Comparison of ENCODE assay signal across 8 mouse cellular contexts in genomic region chr2:31572915-31573635, GRCm38 (mm10). TPM values are rescaled to one million over a fixed set of nuclear protein-coding genes. Genes with fewer than 3 reads are reported as not detected.
DNase-seq lines count a peak whose midpoint lies in the region; ATAC-seq and TF ChIP-seq lines count a peak whose summit lies in the region.

No protein-coding gene starts in this region.

- TF ChIP-seq EP300 in ES-Bruce4 (IDR thresholded peaks at IDR 0.05; ENCODE audit: insufficient read depth, low read depth, low read length): no peak
- no peak for TF ChIP-seq EP300 in liver, postnatal 0 days (IDR thresholded peaks at IDR 0.05; ENCODE audit: low read depth)

- H3K4me1 ChIP-seq in heart, embryonic 15.5 days (replicated peaks): peaks cover 16% of the 10 kb centered on the region
- peaks cover 1% of the 10 kb centered on the region for H3K4me1 ChIP-seq in ES-Bruce4 (ENCODE audit: control insufficient read depth, insufficient read depth, low read length)
- peaks cover 24% of the 10 kb centered on the region for H3K4me1 ChIP-seq in hindbrain, embryonic 13.5 days (replicated peaks)
- peaks cover 5% of the 10 kb centered on the region for H3K4me1 ChIP-seq in liver, postnatal 0 days (ENCODE audit: insufficient read depth)

- H3K27ac ChIP-seq in heart, embryonic 15.5 days: peak overlapping the region; percentile 85
- H3K27ac ChIP-seq in ES-Bruce4 (ENCODE audit: insufficient read depth, low read length): peak overlapping the region; percentile 65
- H3K27ac ChIP-seq in hindbrain, embryonic 13.5 days: peak overlapping the region; percentile 93
- peak overlapping the region; percentile 87 for H3K27ac ChIP-seq in liver, postnatal 0 days (ENCODE audit: low read depth)

- ATAC-seq in heart, embryonic 15.5 days (replicated peaks; ENCODE audit: insufficient number of reproducible peaks, insufficient read depth, low FRiP score, low read depth): no peak
- peak; percentile 65 for ATAC-seq in hindbrain, embryonic 13.5 days (ENCODE audit: low FRiP score)
- ATAC-seq in liver, postnatal 0 days: peak; percentile 58

- DNase-seq in heart, adult 9 months (ENCODE audit: low spot score in 2 of 2): no peak
- peak; percentile 11 for DNase-seq in cerebellum, adult 9-11 months
- no peak for DNase-seq in liver, postnatal 0 days
- DNase-seq in B cell, adult 2 months: no peak
- no peak for DNase-seq in embryo, embryonic 10.5 days (ENCODE audit: low spot score)

- no peaks in the 10 kb centered on the region for H3K9me3 ChIP-seq in heart, embryonic 15.5 days (replicated peaks)
- peaks cover 4% of the 10 kb centered on the region; the same call in 1 of the 2 replicates for H3K9me3 ChIP-seq in ES-Bruce4 (replicated peaks; ENCODE audit: control insufficient read depth, insufficient read depth, low read length, poor library complexity, severe bottlenecking)
- H3K9me3 ChIP-seq in hindbrain, embryonic 13.5 days: peaks cover 5% of the 10 kb centered on the region; the same call in 1 of the 2 replicates
- no peaks in the 10 kb centered on the region for H3K9me3 ChIP-seq in liver, postnatal 0 days (ENCODE audit: low read length)

- H3K36me3 ChIP-seq in heart, embryonic 15.5 days: peaks cover 4% of the 10 kb centered on the region; the same call in 1 of the 2 replicates
- H3K36me3 ChIP-seq in ES-Bruce4 (ENCODE audit: control insufficient read depth, insufficient read depth, low read length, poor library complexity, severe bottlenecking): peaks cover 12% of the 10 kb centered on the region
- peaks cover 3% of the 10 kb centered on the region; the same call in 1 of the 2 replicates for H3K36me3 ChIP-seq in hindbrain, embryonic 13.5 days
- no peaks in the 10 kb centered on the region for H3K36me3 ChIP-seq in liver, postnatal 0 days (replicated peaks; ENCODE audit: insufficient read depth, low read length)

- TF ChIP-seq CTCF in ES-Bruce4 (IDR thresholded peaks at IDR 0.05; ENCODE audit: low read depth, low read length): no peak
- TF ChIP-seq CTCF in liver, postnatal 0 days (IDR thresholded peaks at IDR 0.05; ENCODE audit: low read depth): no peak

- no peaks in the 10 kb centered on the region for H3K27me3 ChIP-seq in heart, embryonic 15.5 days
- no peaks in the 10 kb centered on the region for H3K27me3 ChIP-seq in ES-Bruce4 (ENCODE audit: control insufficient read depth, insufficient read depth, low read length, poor library complexity, severe bottlenecking)
- peaks cover 24% of the 10 kb centered on the region for H3K27me3 ChIP-seq in hindbrain, embryonic 13.5 days
- H3K27me3 ChIP-seq in liver, postnatal 0 days (ENCODE audit: insufficient read depth, low read length): no peaks in the 10 kb centered on the region

- peak overlapping the region; percentile 78 for H3K4me3 ChIP-seq in heart, embryonic 15.5 days
- peak overlapping the region; percentile 89 for H3K4me3 ChIP-seq in ES-Bruce4 (ENCODE audit: low read depth, low read length)
- H3K4me3 ChIP-seq in hindbrain, embryonic 13.5 days: peak overlapping the region; percentile 80
- peak overlapping the region; percentile 91 for H3K4me3 ChIP-seq in liver, postnatal 0 days (ENCODE audit: low read depth, low read length)

- peak overlapping the region; percentile 74 for H3K4me2 ChIP-seq in heart, embryonic 15.5 days
- H3K4me2 ChIP-seq in hindbrain, embryonic 13.5 days: peak overlapping the region; percentile 90
- peak overlapping the region; percentile 87 for H3K4me2 ChIP-seq in liver, postnatal 0 days (ENCODE audit: low read depth, low read length)

- no peak for TF ChIP-seq POLR2A in ES-Bruce4 (IDR thresholded peaks at IDR 0.05; ENCODE audit: insufficient read depth, low read length)

- H3K9ac ChIP-seq in heart, embryonic 15.5 days: peak overlapping the region; percentile 90
- H3K9ac ChIP-seq in ES-Bruce4 (ENCODE audit: low read depth, poor library complexity, severe bottlenecking): peak overlapping the region; percentile 94
- peak overlapping the region; percentile 98 for H3K9ac ChIP-seq in hindbrain, embryonic 13.5 days
- H3K9ac ChIP-seq in liver, postnatal 0 days (replicated peaks): peak overlapping the region; percentile 94

- 2% methylated on average over 39 of the region's 41 CpGs for WGBS in heart, embryonic 15.5 days
- 4% methylated on average over 37 of the region's 41 CpGs for WGBS in hindbrain, embryonic 13.5 days
- WGBS in liver, postnatal 0 days (ENCODE audit: insufficient replicate concordance): 2% methylated on average over 39 of the region's 41 CpGs

RNA-seq across cellular contexts. Expression of gene Fubp3, which starts 0.6 kb away (rescaled TPM):
- polyA plus RNA-seq in heart, embryonic 15.5 days (2015; fragmentation: Nextera tagmentation; extraction: Ambion mirVana): 43.1 and 44.5 TPM in 2 replicates
- 83.7 and 87.6 TPM in 2 replicates for polyA plus RNA-seq in ES-Bruce4 (2011; ENCODE audit: insufficient read depth, insufficient read length, low read depth, missing spikeins)
- 59.2 and 62.7 TPM in 2 replicates for polyA plus RNA-seq in hindbrain, embryonic 13.5 days (2015; fragmentation: Nextera tagmentation; extraction: Ambion mirVana)
- 19.4 and 19.5 TPM in 2 replicates for polyA plus RNA-seq in liver, postnatal 0 days (2015; fragmentation: Nextera tagmentation; extraction: Ambion mirVana)
